Mouse (Mus musculus) midbrain, embryonic 13.5 days (tissue): Measurements from ENCODE around the gene Gas7. TPM values are rescaled to one million over a fixed set of nuclear protein-coding genes. Genes with fewer than 3 reads are reported as not detected.

Source experiments
- ATAC-seq: fragments of 200-750 bp; cut with Nextera tagmentation; 2 replicates; pipeline ENCODE4 v1.8.0; 2017; ENCODE audit warnings: mild to moderate bottlenecking, moderate TSS enrichment, moderate library complexity
- H3K27ac ChIP-seq: fragments of 300-500 bp; sonication (generic); 2 replicates; pipeline ENCODE4 v1.5.1; 2015; ENCODE audit warnings: inconsistent platforms, mild to moderate bottlenecking, moderate library complexity
- H3K27me3 ChIP-seq: fragments of 300-500 bp; sonication (generic); 2 replicates; pipeline ENCODE4 v1.6.1; 2015; ENCODE audit warnings: mild to moderate bottlenecking, inconsistent platforms
- H3K36me3 ChIP-seq: fragments of 300-500 bp; sonication (generic); 2 replicates; pipeline ENCODE4 v1.6.1; 2015; ENCODE audit warnings: mild to moderate bottlenecking, inconsistent platforms
- H3K4me1 ChIP-seq: fragments of 300-500 bp; sonication (generic); replicated peaks from 2 replicates; pipeline ENCODE4 v1.6.1; 2015; ENCODE audit warnings: inconsistent platforms
- H3K4me2 ChIP-seq: fragments of 300-500 bp; sonication (generic); replicated peaks from 2 replicates; pipeline ENCODE4 v1.6.1; 2015; ENCODE audit warnings: moderate library complexity, mild to moderate bottlenecking, inconsistent platforms
- H3K4me3 ChIP-seq: fragments of 300-500 bp; sonication (generic); replicated peaks from 2 replicates; pipeline ENCODE4 v1.5.1; 2015; ENCODE audit warnings: mild to moderate bottlenecking, inconsistent platforms
- H3K9ac ChIP-seq: fragments of 300-500 bp; sonication (generic); replicated peaks from 2 replicates; pipeline ENCODE4 v1.6.1; 2015; ENCODE audit warnings: mild to moderate bottlenecking, inconsistent platforms
- H3K9me3 ChIP-seq: fragments of 300-500 bp; sonication (generic); 2 replicates; pipeline ENCODE4 v1.6.1; 2016; ENCODE audit warnings: mild to moderate bottlenecking, inconsistent platforms
- WGBS: fragments of 180-500 bp; shearing (Covaris S2); methylation state at CpG from one replicate; pipeline ENCODE4 v1.1.7; 2015; 5-methylcytosine and 5-hydroxymethylcytosine counted together
- polyA plus RNA-seq: library from polyadenylated mRNA; unstranded; fragments of >200 nt; fragmentation: Nextera tagmentation; extraction: Ambion mirVana; gene quantifications from 2 replicates; pipeline ENCODE4 v1.2.1, GENCODE M21; 2015

Gas7 gene
- polyA plus RNA-seq, 1 experiment from 2014 or later: 11.9 TPM

DNA sequence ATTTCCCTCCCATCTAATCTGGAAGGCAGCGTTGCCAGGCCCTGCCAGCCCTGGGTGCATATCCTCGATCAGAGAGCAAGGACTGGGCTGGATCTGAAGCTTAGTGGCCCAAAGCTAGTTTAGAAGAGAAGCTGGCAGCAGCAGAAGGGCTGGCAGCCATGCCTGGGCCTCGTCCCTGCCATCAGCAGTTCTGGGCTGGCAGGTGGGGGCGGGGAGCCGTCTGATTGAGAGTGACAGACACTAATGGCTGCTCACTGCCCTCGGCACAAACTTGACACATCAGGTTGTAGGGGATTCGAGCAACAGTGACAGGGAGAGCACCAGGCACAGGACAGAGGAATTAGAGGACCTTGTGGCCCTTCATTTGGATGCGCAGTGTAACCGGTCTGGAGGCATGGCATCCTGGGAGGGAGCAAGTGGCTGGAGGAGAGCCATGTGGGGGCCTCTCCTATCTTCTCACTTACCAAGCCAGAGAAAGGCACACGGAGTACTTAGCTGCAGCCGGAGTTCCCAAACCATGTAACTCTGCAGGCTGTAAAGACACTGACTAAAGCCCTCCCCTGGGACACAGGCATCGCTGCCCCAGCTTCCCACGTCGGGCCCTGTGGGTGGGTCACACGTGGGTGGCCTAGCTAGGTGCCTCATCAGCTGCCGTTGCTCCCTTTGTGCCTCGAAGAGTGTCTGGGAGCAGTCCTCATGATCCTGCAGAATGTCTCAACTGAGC, 200.2 kb downstream of the Gas7 start:
- ATAC-seq: no peak
- 75% methylated on average over 17 of the region's 17 CpGs for WGBS
- no peak overlapping the region for H3K27ac ChIP-seq

DNA sequence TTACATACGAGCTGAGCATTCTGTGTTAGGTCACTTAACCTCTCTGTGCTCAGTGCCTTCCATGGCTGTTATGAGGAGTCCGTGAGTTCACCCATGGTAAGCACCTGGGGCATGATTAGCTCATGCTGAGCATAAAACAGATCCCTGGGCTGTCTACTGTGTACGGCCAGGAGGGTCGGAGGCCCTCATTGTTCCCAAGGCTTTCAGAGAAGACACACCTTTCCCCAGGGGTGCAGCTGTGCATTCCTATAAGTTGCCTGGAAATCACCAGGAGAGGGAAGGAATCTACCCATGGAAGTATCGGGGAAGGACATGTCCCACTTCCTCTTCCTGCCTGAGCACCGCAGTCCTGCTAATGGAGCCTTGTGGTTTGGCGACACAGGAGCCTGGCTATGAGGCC, 201.1 kb downstream of the Gas7 start:
- H3K9me3 ChIP-seq: no peaks in the 10 kb centered on the region
- no peaks in the 10 kb centered on the region for H3K27me3 ChIP-seq
- no peaks in the 10 kb centered on the region for H3K36me3 ChIP-seq
- no peak for ATAC-seq
- WGBS: 84% methylated on average over 7 of the region's 7 CpGs
- no peak overlapping the region for H3K4me2 ChIP-seq
- no peak overlapping the region; the same call in 1 of the 2 replicates for H3K9ac ChIP-seq
- H3K27ac ChIP-seq: no peak overlapping the region
- peaks cover 20% of the 10 kb centered on the region for H3K4me1 ChIP-seq
- no peak overlapping the region for H3K4me3 ChIP-seq

More for the DNA sequence above, 200.2 kb downstream of the Gas7 start:
- H3K36me3 ChIP-seq: no peaks in the 10 kb centered on the region
- H3K4me3 ChIP-seq: no peak overlapping the region
- peaks cover 20% of the 10 kb centered on the region for H3K4me1 ChIP-seq
- no peak overlapping the region for H3K9ac ChIP-seq
- no peak overlapping the region for H3K4me2 ChIP-seq
- H3K9me3 ChIP-seq: no peaks in the 10 kb centered on the region
- no peaks in the 10 kb centered on the region for H3K27me3 ChIP-seq

DNA sequence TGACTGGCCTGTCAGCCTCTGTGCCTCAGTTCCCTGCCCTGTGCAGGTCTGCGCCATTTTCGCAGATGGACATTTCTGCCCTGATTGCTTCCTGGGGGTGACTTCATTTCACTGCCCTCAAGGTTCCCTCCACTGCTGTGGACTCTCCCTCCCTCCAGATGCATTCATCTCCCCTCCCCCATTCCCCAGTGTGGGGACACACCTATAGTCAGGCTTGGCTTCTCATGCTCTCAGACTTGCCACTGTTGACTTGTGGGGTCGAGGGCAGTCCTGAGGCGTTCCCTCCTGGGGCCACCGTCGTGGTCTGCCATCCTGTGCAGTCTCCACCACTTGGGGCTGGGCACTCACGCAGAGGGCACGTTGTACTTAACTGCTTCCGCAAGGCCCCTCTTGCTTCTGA, 201.6 kb downstream of the Gas7 start:
- Histone ChIP-seq H3K27me3 (no peaks in the 10 kb centered on the region), H3K9me3 (no peaks in the 10 kb centered on the region), H3K9ac (no peak overlapping the region), H3K27ac (no peak overlapping the region), H3K4me1 (peaks cover 19% of the 10 kb centered on the region), H3K4me2 (no peak overlapping the region), H3K4me3 (no peak overlapping the region), H3K36me3 (no peaks in the 10 kb centered on the region)
- 89% methylated on average over 9 of the region's 9 CpGs for WGBS
- no peak for ATAC-seq

DNA sequence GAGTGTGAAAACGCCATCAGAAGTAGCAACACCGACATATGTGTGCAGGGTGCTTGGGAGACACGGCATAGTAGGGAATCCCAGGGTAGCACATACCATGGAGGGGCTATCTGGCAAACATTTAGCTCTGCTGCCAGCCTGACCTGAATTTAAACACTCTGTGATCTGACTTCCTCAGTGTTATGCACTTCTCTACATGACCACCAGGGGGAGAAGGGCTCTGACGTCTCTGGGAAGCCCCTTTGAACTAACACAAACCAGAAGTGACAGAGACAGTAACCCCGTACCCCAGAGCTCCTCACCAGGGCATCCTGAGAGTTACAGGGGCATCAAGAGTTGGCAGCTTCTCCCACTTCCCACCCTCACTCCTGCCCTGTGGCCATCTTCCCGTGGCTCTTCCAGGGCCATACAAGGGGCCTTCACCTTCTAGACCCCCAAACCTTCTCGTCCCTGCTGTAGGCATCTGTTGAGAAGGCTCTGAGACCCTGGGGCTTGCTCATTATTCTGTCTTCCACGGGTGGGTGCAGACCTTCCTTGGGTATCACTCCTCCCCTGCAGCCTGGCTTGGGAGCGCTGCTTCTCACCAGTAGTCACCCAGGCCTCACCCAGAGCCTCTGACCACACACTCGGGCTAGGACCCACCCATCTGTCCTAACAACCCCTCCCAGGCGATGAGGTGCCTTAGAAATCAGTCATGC, 202.6 kb downstream of the Gas7 start:
- H3K27me3 ChIP-seq: no peaks in the 10 kb centered on the region
- H3K4me1 ChIP-seq: peaks cover 9% of the 10 kb centered on the region
- no peak overlapping the region for H3K4me2 ChIP-seq
- no peaks in the 10 kb centered on the region for H3K36me3 ChIP-seq
- no peak overlapping the region for H3K4me3 ChIP-seq
- no peak overlapping the region for H3K27ac ChIP-seq
- 46% methylated on average over 11 of the region's 11 CpGs for WGBS
- no peak overlapping the region for H3K9ac ChIP-seq
- peak; percentile 53 for ATAC-seq
- H3K9me3 ChIP-seq: no peaks in the 10 kb centered on the region

DNA sequence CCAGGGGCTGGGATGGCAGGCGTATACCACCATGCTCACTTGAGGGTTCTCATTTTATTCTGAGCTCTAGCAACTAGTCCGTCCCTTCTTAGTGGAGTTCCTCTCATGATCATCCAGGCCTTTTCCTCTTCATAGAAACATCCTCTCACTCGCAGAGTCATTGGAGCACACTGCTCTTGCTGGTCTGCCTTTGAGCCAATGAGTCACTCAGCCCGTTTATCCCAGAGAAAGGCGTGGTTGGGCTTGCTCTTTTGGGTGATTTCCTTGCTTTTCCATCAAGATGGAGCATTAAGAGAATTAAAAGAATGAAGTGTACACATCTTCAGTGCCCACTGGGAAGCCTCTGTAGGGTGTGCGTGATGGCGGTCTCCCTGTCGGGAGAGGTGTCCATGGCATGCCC, 206.2 kb downstream of the Gas7 start:
- no peaks in the 10 kb centered on the region for H3K36me3 ChIP-seq
- H3K4me1 ChIP-seq: peaks cover 4% of the 10 kb centered on the region; the same call in 1 of the 2 replicates
- no peak overlapping the region for H3K9ac ChIP-seq
- H3K4me3 ChIP-seq: no peak overlapping the region
- H3K4me2 ChIP-seq: no peak overlapping the region
- H3K9me3 ChIP-seq: no peaks in the 10 kb centered on the region
- ATAC-seq: no peak
- H3K27me3 ChIP-seq: no peaks in the 10 kb centered on the region
- no peak overlapping the region for H3K27ac ChIP-seq
- 92% methylated on average over 8 of the region's 8 CpGs for WGBS

DNA sequence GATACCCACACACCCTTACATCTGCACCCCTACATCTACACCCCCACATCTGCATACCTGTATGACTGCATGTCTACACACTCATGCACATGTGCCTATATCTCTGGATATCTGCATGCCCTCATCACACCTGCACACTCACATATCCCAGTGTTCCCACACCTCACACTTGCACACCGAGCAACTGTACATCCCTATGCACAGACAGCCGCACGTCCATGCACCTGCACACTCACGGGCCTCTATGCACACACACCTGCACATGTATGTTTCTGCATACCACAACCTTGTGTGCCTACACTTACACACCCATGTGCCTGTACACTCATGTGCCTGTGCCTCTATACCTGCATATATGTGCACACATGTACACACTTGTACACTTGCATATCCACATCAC, 208.2 kb downstream of the Gas7 start:
- no peaks in the 10 kb centered on the region for H3K4me1 ChIP-seq
- H3K4me3 ChIP-seq: no peak overlapping the region
- no peak overlapping the region for H3K4me2 ChIP-seq
- no peak for ATAC-seq
- H3K27me3 ChIP-seq: no peaks in the 10 kb centered on the region
- H3K9ac ChIP-seq: no peak overlapping the region
- 92% methylated on average over 4 of the region's 4 CpGs for WGBS
- no peak overlapping the region for H3K27ac ChIP-seq
- H3K36me3 ChIP-seq: no peaks in the 10 kb centered on the region
- H3K9me3 ChIP-seq: no peaks in the 10 kb centered on the region

DNA sequence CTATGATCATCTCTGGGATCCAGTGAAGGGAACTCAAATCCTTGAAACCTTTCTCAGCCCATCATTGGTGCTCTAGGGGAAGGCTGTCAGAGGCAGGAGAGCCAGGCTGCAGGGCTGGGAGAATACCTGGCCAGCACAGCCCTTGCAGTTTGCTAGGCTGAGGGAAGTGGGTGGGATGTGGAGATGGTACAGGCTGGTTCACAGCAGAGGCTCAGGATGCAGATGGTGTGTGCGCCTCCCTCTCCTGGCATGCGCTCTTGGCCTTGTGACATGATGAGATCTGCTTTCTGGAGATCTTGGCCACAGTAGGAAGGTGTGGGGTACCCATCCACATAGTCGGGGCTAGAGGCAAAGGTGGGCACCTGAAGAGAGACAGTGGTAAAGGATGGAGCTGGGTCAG, 209.0 kb downstream of the Gas7 start:
- no peak overlapping the region for H3K4me2 ChIP-seq
- no peak overlapping the region for H3K9ac ChIP-seq
- H3K4me1 ChIP-seq: no peaks in the 10 kb centered on the region
- no peak for ATAC-seq
- 83% methylated on average over 3 of the region's 3 CpGs for WGBS
- no peak overlapping the region for H3K4me3 ChIP-seq
- no peaks in the 10 kb centered on the region for H3K36me3 ChIP-seq
- H3K9me3 ChIP-seq: no peaks in the 10 kb centered on the region
- no peaks in the 10 kb centered on the region for H3K27me3 ChIP-seq
- H3K27ac ChIP-seq: no peak overlapping the region

DNA sequence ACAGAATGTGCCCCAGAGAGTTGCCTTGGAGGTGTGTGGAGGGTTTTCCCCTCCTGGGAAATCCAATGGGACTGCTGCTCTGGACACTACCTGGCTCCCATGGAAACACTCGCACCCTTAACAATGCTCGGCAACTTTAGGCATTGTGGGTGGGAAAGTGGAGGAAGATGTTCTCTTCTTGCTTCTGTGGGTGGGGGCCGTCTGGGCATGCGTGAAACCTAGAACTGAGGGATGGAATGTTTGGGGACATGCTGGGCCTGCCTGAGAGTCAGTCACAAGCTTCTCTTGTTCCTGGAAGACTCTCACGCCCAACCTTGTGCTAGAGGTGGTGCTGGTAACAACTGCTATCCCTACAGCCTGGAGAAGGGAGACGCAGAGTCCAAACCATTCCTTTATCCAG, 209.7 kb downstream of the Gas7 start:
- ATAC-seq: no peak
- WGBS: 83% methylated on average over 6 of the region's 6 CpGs
- Histone ChIP-seq H3K36me3 (no peaks in the 10 kb centered on the region), H3K4me1 (no peaks in the 10 kb centered on the region), H3K4me3 (no peak overlapping the region), H3K4me2 (no peak overlapping the region), H3K27me3 (no peaks in the 10 kb centered on the region), H3K27ac (no peak overlapping the region), H3K9ac (no peak overlapping the region), H3K9me3 (no peaks in the 10 kb centered on the region)

DNA sequence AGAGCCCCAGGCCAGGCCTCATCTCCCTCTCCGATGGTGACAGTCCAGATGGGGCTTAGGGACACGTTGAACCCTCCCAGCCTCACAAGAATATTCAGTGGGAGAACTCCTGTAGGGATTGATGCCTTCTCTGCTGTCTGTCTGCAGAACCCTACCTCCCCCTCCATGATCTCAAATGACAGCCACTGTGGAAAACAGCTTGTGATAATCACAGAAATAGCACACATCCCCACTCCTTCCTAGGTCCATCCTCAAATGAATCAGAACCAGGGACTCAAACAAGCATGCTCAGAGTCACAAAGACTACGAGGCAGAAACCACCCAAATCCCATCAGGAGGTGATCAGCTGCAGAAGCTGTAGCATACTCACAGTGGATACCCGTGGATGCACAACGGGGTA, 210.9 kb downstream of the Gas7 start:
- no peak for ATAC-seq
- Histone ChIP-seq H3K36me3 (no peaks in the 10 kb centered on the region), H3K9ac (no peak overlapping the region), H3K9me3 (no peaks in the 10 kb centered on the region), H3K4me2 (no peak overlapping the region), H3K27ac (no peak overlapping the region), H3K4me1 (no peaks in the 10 kb centered on the region), H3K4me3 (no peak overlapping the region), H3K27me3 (no peaks in the 10 kb centered on the region)
- WGBS: 85% methylated on average over 5 of the region's 5 CpGs

DNA sequence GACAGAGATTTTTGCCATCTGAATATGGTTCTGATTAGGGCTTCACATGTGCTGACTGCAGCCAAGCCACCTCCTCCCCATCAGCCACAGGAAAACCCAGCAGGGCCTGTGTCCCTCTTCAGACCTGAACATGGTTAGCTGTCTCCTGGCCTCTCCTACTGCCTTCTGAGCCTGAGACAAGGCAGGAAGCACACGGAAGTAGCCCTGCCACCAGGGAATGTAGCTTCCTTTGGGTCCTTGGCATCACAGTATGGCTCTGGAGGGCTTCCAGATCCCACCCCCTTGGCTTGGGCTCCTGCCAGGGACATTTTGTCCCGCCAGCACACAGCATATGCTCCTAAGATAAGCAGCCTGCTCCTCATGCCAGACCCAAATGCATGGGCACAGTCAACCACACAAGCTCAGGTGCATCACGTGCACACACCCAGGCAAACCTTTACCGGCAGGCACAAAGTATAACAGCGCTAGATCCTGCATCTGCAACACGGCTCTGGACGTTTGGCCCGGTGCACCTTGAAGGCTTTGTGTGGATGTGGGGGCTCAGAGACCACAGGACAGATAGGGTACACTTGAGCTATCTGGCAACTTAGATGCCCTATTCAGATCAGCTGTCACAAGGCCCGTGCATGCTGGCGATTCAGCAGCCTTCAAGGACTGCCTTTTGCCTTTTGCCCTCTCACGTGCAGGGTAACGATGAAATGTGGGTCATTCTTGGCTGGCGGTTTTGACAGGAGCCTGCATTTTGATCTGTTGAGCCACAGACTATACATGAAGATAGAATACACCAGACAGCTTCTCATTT, 212.5 kb downstream of the Gas7 start:
- ATAC-seq: no peak; the same call in 1 of the 2 replicates
- Histone ChIP-seq H3K9ac (no peak overlapping the region), H3K4me2 (no peak overlapping the region), H3K9me3 (no peaks in the 10 kb centered on the region), H3K4me1 (no peaks in the 10 kb centered on the region), H3K27ac (no peak overlapping the region), H3K27me3 (no peaks in the 10 kb centered on the region), H3K36me3 (no peaks in the 10 kb centered on the region), H3K4me3 (no peak overlapping the region)
- 90% methylated on average over 13 of the region's 13 CpGs for WGBS

DNA sequence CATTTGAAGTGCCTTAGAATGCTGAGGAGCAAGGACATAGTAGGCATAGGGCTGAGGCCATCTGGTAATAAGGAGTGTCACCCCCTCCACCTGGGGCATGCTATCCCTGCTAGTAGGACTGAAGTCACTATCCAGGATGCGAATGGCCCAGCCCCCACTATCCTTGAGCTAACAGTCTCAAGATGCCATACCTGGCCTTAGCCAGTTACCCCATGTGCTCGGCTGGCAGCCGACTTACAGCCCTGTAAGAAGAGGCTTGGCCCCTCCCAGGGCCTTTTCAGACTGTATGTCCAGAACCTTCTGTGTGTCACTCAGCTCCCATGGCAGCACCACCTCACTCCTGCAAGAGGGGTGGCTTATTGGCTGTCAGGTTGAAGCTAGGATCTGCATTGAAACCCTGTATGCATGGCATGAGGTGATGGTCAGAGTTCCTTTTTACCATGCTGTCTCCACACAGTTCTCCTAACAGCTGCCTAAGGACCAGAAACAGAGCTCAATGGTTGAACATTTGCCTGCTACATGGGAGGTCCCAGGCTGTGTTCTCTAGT, 213.3 kb downstream of the Gas7 start:
- Histone ChIP-seq H3K9me3 (no peaks in the 10 kb centered on the region), H3K36me3 (no peaks in the 10 kb centered on the region), H3K4me2 (no peak overlapping the region), H3K9ac (no peak overlapping the region), H3K27ac (no peak overlapping the region), H3K27me3 (no peaks in the 10 kb centered on the region), H3K4me3 (no peak overlapping the region), H3K4me1 (no peaks in the 10 kb centered on the region)
- ATAC-seq: no peak
- 91% methylated on average over 3 of the region's 3 CpGs for WGBS

DNA sequence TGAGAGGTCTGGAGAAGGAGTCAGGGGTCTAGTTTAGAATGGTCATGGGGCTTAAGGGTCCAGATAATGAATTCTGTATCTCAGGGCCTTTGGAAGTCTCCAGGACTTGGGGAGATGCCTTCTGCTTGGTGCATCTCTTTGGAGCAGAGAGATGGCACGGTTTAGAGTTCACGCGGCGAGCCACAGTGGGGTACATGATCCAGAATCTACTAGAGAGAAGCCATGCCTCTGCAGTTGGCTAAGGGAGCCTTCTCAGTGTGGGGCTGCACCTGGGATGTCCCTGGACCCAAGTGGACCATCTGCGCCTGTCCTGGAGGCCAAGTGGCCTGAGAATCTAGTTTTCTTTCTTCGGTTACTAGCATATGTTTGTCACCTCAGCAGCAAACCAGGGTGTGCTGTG, 214.8 kb downstream of the Gas7 start:
- Histone ChIP-seq H3K27ac (no peak overlapping the region), H3K4me3 (no peak overlapping the region), H3K4me2 (no peak overlapping the region), H3K4me1 (no peaks in the 10 kb centered on the region), H3K27me3 (no peaks in the 10 kb centered on the region), H3K36me3 (no peaks in the 10 kb centered on the region), H3K9ac (no peak overlapping the region), H3K9me3 (no peaks in the 10 kb centered on the region)
- ATAC-seq: no peak
- WGBS: 91% methylated on average over 6 of the region's 6 CpGs
